Mouse (Mus musculus) lung, adult 2 months (tissue): ENCODE results near the gene Ogdh.

Experiments
- CTCF ChIP-seq: fragments of 200-500 bp; IDR thresholded peaks from 2 replicates; pipeline ENCODE4 v1.5.1; 2011; ENCODE audit warnings: mild to moderate bottlenecking, low read length, control low read depth; ENCODE audit not compliant: insufficient read depth
- POLR2A ChIP-seq: fragments of 200-500 bp; IDR thresholded peaks from 2 replicates; pipeline ENCODE4 v1.6.1; 2011; ENCODE audit warnings: low read depth, mild to moderate bottlenecking, control low read depth, low read length, borderline replicate concordance; ENCODE audit errors: extremely low read depth

DNA sequence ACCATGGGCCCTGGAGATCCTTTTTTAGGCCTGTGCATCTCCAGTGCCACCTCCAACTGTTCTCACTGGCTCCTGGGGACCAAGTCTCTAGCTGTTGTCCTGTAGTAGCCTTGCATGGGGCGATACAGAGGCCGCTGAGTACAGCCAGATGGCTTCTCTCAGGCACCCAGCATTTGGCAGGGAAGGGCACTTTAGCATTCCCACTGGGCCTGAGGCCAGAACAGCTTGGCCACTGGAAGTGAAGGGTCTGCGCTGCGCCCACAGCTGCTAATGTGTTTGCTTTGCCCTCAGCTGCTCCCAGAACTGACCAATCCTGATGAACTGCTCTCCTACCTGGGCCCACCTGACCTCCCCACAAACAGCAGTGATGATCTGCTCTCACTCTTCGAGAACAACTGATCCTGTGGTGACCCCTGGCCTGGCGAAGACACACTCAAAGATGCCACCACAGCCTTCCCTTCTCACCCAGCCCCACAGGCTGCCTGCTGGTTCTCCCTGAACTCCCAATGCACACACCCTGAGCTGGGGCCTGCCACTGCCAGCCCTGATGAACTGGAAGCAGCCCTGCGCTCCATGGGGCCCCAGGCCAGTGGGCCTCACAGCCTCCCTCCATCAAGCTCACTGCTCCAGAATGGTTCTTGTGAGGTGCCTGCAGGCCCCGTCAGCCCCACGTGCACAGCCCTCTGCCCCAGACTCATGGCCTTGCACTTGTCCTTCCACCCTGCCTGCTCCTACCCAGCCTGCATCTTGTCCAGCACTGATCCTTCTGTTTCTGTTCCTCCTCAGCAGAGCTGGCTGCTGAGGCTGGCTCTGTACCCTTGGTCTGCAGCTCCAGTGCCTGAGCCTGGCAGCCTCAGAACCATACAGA lies 113.5 kb downstream of the Ogdh start:
- TF ChIP-seq POLR2A = no peak
- TF ChIP-seq CTCF = no peak
